Mouse (Mus musculus) heart, postnatal 14 days (tissue): ENCODE results near the gene Fntb. TPM values are rescaled to one million over a fixed set of nuclear protein-coding genes. Genes with fewer than 3 reads are reported as not detected.
A peak's percentile ranks its signal among the peaks of the same experiment; 100 is the strongest.

Experiments
- DNase-seq, 2 experiments: peaks; one replicate each; pipeline ENCODE4 v3.0.0; 2021 to 2022
- intact Hi-C: fragments of 180-260 bp; cut with DNase I; formaldehyde crosslinking; loops from one replicate; pipeline ENCODE4 v1.15.1; 2025
- total RNA-seq, 2 experiments: library from RNA; stranded (reverse); gene quantifications; 2 replicates each; pipeline ENCODE4 v1.2.3; 2021

Gene Fntb
- total RNA-seq, 2 experiments from 2014 or later: 15.2 to 18.9 TPM

DNA sequence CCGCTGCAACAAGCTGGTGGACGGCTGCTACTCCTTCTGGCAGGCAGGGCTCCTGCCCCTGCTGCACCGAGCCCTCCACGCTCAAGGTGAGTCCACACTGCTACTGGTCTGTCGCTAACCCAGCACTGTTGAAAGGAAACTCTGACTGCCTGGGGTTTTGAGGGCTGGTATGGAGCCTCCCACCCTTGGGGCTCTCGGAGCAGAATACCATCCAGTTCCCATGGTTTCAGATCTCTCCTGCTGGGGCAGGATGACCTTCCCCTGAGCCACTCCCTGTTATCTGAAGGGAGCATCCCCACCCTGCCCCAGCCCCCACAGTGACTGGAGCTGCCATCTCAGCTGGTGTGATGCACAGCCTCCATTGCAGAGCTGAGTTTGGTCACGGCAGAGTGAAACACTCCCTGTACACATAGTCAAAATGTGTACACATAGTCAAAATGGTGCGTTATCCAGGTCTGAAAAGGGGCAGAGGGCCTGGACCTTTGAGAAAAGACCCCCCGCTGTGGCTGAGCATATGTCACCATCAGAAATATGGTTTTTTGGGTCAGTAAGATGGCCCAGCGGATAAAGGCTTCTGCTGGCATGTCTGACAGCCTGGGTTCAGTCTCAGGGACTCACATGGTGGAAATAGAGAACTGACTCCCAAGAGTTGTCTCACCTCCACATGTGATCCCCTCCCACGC lies 145.0 kb downstream of the Fntb start:
- intact Hi-C loops: no loop called here
- DNase-seq: no peak

DNA sequence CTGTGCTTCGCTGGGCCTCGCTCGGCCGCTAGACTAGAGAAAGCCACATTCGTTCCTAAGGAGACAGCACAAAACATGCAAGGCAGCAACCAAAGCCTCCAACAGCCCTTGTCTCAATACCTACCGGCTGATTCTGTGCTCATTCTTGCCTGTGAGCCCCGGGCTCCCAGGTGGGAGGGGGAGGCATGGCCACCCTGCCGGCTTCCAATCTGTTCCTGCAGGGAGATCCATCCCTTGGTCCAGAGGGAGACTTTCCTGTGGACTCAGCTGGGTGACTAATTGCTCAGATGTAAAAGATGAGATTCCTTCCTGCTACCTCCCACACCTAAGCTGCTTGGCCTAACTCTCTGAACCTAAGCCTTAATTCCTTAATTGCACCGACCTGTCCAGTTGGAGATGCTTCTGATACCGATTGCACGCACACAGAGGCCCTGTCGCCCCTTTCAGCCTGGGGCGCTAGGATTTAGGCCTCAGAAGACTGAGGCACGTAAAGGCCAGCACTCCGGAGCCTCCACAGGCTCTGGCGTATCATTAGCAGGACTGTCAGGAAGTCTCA lies 145.9 kb downstream of the Fntb start:
- no peak for DNase-seq
- intact Hi-C loops: no loop called here

DNA sequence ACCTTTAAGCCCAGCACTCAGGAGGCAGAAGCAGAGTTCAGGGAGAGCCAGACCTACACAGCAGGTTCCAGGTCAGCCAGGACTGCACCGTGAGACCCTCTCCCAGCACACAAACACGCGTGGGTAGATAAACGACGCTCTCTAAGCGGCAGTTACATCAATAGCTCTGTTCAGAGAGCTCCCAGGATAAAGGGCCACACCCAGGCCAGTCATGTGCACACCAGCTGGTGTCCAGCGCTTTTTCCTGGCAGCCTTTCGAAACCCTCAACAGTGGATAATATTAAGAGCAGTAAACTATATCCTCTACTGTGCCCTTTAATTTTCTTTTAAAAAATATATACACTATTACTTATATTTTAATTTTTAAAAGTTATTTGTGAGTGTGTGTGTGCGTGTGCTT lies 146.8 kb downstream of the Fntb start:
- DNase-seq: peak; percentile 39 to 41
- intact Hi-C loops: no loop called here

DNA sequence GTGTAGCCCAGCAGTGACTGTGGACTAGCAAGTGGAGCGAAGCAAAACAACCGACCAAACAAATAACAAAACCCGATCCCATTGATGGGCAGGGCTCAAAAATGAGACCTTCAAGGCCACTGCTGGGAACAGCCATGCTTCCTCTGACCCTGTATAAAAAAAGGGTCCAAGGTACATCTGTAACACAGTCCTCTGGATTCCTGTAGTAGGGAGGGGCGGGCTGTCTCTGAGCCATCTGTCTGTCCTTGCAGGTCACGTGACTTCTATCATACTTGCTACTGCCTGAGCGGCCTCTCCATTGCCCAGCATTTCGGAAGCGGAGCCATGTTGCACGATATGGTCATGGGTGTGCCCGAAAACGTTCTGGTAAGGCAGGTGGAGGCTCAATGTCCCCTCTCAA lies 150.8 kb downstream of the Fntb start:
- intact Hi-C loops: no loop called here
- no peak for DNase-seq

DNA sequence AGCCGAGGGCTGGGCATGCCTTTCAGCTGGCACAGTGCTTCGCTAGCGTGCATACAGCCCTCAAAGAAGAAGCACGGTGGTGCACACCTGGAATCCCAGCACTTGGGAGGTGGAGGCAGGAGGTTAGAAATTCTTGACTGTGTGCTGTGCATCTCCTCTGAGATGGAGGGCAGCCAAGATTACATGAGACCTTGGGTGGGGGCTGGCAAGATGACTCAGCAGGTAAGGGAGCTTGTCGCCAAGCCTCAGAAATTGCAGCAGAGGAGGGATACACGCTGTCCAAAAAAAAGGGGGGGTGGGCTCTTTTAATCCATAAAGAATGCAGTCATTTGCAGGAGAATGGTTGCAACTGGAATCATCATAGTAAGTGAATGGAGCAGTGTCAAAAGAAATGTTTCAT lies 152.7 kb downstream of the Fntb start:
- intact Hi-C loops: no loop called here
- no peak for DNase-seq

DNA sequence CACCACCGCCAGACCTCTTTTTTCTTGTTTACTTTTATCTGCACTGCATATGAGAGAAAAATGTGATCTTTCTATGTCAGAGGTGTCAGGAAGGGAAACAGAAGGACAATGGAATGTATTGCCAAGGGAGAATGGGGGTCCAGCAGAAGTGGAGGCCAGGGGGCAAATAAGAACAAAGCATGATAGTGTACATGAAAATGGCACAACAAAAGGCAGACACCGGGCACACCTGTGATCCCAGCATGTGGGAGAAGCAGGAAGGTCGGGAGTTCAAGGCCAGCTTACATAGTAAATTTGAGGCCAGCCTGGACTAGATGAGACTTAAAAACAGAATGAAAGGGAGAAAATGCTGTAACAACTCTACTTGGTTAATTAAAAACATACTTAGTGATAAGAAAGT lies 153.5 kb downstream of the Fntb start:
- intact Hi-C loops: no loop called here
- no peak for DNase-seq

DNA sequence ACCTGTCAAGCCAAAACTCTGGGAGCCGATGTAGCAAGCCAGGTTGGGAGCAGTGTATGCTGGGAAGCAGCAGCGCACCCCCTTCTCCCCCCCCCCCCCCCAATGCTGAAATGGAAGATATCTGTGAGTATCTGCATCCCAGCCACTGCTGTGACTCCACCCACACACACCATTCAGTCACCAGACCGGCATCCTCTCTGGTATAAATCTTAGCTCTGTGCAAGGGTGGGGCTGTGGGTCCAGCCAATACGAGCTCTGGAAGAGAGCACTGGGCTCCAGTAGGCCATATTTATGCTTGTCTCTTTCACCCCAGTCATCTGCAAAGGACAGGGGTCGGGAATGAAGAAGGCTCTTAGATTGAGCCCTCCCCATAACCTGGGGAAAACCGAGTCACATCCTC lies 155.0 kb downstream of the Fntb start:
- DNase-seq: no peak
- intact Hi-C loops: no loop called here

DNA sequence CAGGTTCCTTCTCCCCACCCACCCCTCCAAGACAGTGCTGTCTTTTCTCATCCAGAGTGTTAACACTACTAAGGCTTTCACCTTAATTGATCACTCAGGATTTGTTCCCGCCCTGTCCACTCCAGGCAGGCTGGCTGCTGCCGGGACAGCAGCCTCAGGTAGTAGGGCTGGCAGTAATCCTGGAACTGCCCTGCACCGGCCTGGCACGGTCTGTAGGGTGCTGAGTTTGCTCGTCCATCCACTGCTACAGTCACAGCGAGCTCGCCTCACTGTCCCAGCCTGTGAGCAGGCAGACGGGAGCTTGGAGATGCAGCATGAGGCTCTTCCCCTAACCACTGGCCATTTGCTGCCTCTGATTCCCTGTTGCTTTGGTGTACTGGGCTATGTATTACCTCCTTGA lies 155.6 kb downstream of the Fntb start:
- DNase-seq: no peak
- intact Hi-C loops: no loop called here

DNA sequence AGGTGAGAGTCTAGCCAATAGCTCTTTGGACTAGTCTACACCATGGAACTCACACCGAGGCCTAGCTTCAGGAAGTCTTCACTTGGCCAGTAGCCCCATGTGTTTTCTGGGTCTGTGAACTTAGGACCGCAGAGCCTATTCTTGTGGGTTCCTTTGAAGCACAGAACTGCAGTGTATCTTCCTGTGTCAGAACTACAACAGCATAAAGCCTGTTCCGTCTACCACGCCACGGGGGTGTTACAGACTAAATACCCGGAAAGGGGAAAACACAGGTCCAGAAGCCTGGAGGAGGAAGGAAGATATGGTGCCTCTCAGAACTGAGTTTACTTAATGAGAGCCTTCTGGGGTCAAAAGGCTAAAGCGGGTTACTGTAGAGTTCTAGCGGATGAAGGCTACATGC lies 157.7 kb downstream of the Fntb start:
- intact Hi-C loops: no loop called here

DNA sequence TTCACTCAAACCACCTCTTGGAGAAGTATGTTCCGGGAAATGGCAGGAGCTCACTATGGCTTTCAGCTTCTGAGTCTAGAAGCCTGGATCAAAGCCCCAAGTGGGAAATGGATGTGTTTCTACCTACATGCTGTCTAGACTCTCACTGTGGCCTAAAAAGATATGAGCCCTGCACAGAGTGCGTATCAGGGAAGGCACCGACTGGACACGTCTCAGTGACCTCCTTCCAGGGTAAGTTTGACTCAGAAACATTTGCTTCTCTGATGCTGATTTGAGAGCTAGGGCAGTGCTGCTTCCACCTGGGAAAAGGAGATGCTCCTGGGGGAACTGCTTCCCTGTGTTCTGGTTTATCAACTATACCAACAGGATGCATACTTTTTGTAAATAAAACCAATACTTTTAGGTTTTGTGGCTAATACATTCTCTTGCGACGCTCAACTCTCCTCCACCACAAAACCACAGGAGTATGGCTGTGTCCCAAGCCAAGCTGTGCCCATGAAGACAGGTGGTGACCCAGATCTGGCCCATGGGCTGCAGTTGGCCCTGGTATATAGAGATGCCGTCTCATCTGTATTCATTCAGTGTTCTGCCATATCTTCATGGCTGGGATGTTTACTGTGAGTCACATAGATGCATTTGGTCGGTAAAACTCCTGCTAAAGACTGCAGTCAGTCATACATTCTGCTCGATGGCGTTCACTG lies 159.7 kb downstream of the Fntb start:
- no peak for DNase-seq
- intact Hi-C loops: no loop called here

More for the DNA sequence above, 157.7 kb downstream of the Fntb start:
- DNase-seq: no peak

DNA sequence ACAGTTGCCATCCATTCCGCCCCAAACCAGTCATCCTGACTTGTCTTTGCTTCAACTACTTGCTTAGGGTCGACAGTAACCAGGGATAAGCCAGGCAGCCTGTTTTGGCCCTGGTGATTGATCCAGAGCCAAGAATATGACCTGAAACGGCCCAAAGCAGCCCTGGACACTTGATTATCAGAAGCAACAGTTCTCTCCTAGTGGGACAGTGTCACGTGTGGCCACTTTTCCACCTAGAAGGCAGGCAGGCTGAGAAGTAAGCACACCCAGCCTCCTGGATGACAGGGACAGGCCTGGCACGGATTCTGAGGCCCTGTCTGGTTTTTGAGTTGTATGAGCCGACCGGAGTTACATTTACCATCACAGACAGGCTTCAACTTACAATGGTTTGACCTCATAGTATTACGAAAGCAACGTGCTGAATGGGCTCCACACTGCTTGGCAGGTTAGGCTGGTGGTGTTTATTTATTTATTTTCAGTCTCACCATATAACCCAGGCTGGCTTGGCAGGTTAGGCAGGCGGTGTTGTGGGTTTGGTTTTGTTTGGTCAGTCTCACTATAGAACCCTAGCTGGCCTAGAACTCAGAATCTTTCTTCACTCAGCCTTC lies 161.1 kb downstream of the Fntb start:
- intact Hi-C loops: loop anchor here (2.0 kb wide), 1 partner anchor 42 kb away; no protein-coding TSS in a partner anchor

DNA sequence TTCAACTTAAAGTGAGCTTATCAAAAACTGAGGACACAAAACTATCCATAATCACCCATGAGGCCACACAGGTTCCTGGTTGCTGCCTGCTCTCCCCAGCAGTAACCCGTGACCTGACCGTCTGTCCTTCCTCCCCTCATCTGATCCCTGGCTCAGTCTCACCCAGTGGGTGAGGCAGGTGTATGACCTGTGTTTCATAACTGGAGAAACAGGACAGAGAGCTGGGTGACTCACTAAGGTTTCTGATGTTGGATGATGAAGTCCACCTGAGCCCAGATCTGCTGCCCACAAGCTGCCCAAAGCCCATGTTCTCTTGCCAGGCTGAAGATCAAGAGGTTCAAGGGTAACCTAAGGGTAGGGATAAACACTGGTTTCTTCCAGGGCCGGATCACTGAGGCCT lies 161.6 kb downstream of the Fntb start:
- no peak for DNase-seq
- intact Hi-C loops: loop anchor here (2.0 kb wide), 1 partner anchor 42 kb away; no protein-coding TSS in a partner anchor

More for the DNA sequence above, 161.1 kb downstream of the Fntb start:
- DNase-seq: peak; percentile 49 to 51

DNA sequence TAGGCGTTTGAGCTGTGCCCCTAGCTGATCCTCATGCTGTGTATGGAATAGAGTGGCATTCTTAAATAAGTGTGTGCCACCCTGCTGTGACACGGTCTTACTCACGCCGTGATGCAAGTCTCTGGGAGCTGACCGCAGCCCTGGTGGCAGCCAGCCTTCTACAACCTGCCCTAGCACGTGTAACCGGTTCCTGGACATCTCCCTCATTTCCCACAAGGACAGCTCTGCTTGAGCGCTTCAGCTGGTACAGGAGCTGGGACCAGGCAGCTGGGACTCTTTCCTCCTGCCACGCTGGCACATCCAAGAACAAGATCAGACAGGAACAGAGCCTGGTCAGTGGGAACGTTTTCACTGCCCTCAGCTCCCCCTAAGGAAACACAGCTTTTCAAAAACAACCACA lies 162.2 kb downstream of the Fntb start:
- intact Hi-C loops: loop anchor here (2.0 kb wide), 1 partner anchor 43 kb away; no protein-coding TSS in a partner anchor
- no peak for DNase-seq

DNA sequence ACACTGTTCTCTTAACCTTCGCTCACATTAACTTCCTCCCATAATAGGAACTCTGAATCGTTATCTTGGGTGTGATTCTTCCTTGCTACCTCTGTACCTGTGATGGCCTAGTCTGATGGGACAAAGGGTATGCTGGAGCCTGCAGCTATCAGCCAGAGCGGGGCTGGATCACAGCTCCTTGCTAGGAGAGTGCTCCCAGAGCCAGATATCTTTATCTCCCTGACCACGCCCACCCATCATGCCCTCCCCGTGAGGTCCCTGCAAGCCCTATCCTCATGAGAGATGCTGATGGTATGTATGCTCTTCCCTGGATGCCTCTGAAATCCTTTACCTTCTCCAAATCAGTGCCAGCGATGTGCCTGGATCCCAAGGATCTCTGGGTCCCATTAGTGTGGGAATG lies 164.8 kb downstream of the Fntb start:
- DNase-seq: no peak
- intact Hi-C loops: no loop called here

DNA sequence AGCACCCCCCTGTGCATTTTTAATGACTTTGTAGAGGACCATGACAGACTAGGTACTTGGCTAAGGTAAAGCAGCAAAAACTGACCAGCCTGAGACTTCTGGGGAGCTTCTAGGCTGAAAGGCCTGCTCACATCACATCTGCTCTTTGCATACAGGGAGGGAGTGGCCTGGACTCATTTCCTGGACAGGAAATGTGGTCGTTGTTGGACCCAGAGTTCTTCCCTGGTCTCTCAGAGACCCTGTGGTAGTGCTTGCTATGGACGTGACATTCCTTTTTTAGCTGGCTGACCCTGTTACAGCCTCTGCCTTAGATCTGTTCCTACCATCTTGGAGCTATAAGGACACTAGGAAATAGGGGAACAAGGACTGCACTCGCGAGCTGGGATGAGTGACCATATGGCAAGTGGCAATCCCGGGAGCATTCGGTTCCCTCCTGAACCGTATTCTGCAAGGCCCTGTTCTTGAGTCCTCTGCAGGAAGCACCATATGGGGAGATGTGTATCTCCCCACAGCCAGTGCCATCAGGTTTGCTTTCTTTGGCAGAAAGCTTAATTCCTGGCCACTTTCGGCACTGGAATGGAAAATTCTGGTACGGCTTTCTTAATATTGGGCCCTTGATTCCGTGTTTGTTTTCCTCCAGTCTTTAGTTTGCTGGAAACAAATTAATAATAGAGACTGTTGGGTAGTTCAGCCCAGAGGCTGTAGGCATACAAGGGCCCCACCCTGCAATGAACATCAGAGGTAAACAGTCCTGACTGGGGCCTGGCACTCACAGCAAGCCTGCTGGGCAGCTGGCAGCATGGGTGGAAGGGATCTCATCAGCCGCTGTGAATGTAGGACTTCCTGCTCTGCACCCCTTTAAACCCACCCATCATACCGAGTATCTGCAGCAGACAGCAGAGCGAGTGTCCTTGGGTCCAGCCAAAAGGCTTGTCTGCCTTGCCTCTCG lies 166.6 kb downstream of the Fntb start:
- intact Hi-C loops: no loop called here
- no peak for DNase-seq

DNA sequence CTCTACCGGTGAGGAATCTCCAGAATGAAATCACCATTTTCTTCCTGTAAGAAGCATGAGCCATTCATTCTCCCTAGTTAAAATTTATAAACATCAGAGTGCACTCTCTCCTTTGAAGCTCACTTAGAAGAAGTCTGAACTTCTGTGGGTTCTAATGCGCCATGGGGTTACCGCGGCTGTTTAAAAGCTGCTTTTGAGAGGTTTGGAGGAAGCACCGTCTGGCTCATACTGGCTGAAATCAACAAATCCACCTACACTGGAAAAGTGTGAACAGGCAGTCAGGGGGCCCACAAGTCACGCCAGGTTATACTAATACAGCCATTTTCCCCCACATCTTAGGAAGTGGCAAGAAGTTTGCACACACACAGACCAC lies 167.3 kb downstream of the Fntb start:
- intact Hi-C loops: no loop called here
- no peak for DNase-seq

DNA sequence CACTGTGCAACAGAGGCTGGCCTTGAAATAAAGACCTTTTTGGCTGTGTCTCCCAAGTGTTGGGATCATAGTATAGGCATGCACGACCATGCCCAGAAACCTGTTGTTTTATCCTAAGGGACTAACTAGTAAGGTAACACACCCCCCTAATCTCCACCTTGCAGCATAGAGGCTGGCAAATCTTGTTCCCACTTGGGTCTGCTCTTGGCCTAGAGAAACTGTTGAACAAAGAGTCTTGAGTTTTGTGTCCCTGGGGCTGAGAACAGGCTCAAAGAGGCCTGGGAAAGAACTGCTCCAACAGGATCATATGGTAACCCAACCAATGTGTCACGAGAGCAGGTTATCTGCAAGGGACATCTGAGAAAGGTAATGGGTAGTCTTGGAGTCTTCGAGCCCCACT lies 169.0 kb downstream of the Fntb start:
- intact Hi-C loops: no loop called here
- DNase-seq: no peak

DNA sequence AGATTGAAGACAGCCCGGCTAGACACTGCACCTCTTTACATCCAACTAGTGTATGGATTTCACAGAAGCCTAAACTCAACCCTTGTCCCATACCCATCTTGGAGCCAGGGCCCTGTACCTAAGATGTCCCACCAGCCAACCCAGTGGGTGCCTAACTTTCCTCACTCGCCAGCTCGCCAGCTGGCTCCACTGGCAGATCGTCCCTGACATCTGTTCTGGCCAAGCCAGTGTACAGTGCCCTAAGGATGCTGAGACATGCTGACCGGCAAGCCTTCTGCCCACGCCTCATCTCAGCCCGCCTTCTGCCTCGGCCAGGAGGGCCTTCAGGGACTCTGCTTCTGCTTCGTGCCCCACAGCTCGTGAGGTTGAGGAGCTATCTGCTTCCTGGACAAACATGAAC lies 170.8 kb downstream of the Fntb start:
- intact Hi-C loops: no loop called here
- DNase-seq: no peak

DNA sequence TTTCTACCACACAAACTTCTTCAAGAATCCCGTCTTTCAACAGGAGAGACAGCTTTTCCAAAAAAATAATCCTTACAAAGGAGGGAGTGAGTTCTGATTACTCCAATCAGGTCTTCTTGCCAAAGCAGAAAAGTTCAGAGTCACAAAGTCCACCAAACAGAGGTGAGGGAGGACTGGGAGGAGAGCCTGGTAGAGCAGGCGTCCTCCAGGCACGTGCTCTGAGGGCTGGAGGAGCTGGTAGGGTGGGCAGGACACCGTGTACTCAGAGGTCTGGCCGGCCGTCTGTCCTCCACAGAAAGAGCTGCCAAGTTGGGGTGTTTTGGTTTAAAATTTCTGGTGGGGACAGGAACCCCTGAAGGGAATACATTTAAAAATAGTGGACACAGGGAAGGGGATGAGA lies 172.6 kb downstream of the Fntb start:
- intact Hi-C loops: no loop called here
- no peak for DNase-seq

DNA sequence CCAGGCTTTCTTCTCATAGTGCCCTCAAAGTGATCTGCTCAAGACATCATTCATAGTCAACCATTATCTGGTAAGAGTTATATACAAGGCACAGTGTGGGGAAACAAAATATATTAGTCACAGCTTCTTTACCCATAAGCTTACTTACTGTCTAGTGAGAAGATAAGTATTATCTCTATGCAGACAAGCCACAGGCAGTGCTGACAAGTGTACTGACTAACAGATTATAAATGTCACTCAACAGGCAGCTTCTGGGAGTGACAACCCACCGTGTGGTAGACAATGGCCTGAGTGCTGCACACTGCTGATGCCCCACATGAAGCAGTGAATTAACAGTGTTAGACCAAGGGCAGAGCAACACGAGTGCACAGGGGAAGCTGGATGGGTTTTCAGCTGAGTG lies 176.1 kb downstream of the Fntb start:
- intact Hi-C loops: no loop called here
- DNase-seq: no peak
